Mouse (Mus musculus) heart, embryonic 11.5 days (tissue): ENCODE results near the gene Clec2d. TPM values are rescaled to one million over a fixed set of nuclear protein-coding genes. Genes with fewer than 3 reads are reported as not detected.
"Not testable (repeated sequence)": the region's sequence is repeated elsewhere in the genome, so short reads cannot be mapped to it uniquely, and the experiment has no call there.

Source experiments
- ATAC-seq: fragments of 200-750 bp; cut with Nextera tagmentation; replicated peaks from 2 replicates; pipeline ENCODE4 v1.8.0; 2017; ENCODE audit warnings: moderate library complexity; ENCODE audit not compliant: insufficient number of reproducible peaks, low FRiP score, low TSS enrichment
- H3K27ac ChIP-seq: fragments of 300-500 bp; sonication (generic); 2 replicates; pipeline ENCODE4 v1.5.1; 2014; ENCODE audit warnings: mild to moderate bottlenecking, low read depth, low read length
- H3K27me3 ChIP-seq: fragments of 300-500 bp; sonication (generic); 2 replicates; pipeline ENCODE4 v1.6.1; 2014; ENCODE audit warnings: mild to moderate bottlenecking, low read length, mixed read lengths; ENCODE audit not compliant: control insufficient read depth, insufficient read depth
- H3K36me3 ChIP-seq: fragments of 300-500 bp; sonication (generic); 2 replicates; pipeline ENCODE4 v1.6.1; 2014; ENCODE audit warnings: mild to moderate bottlenecking, low read length, moderate library complexity, mixed read lengths; ENCODE audit not compliant: control insufficient read depth, insufficient read depth
- H3K4me1 ChIP-seq: fragments of 300-500 bp; sonication (generic); 2 replicates; pipeline ENCODE4 v1.6.1; 2014; ENCODE audit warnings: low read length; ENCODE audit not compliant: control insufficient read depth, insufficient read depth
- H3K4me2 ChIP-seq: fragments of 300-500 bp; sonication (generic); 2 replicates; pipeline ENCODE4 v1.6.1; 2014; ENCODE audit warnings: mild to moderate bottlenecking, moderate library complexity
- H3K4me3 ChIP-seq: fragments of 300-500 bp; sonication (generic); 2 replicates; pipeline ENCODE4 v1.5.1; 2014; ENCODE audit warnings: low read depth, low read length
- H3K9ac ChIP-seq: fragments of 300-500 bp; sonication (generic); 2 replicates; pipeline ENCODE4 v1.6.1; 2014; ENCODE audit warnings: mild to moderate bottlenecking, low read depth, low read length, moderate library complexity
- H3K9me3 ChIP-seq: fragments of 300-500 bp; sonication (generic); replicated peaks from 2 replicates; pipeline ENCODE4 v1.6.1; 2016; ENCODE audit warnings: low read length; ENCODE audit not compliant: control insufficient read depth
- WGBS: fragments of 180-500 bp; shearing (Covaris S2); extraction: QIAGEN DNeasy Blood & Tissue Kit; methylation state at CpG from one replicate; pipeline ENCODE4 v1.1.7; 2014; ENCODE audit not compliant: insufficient replicate concordance; 5-methylcytosine and 5-hydroxymethylcytosine counted together
- polyA plus RNA-seq: library from polyadenylated mRNA; unstranded; fragments of >200 nt; fragmentation: Nextera tagmentation; extraction: Ambion mirVana; gene quantifications from 2 replicates; pipeline ENCODE4 v1.2.1, GENCODE M21; 2014

Gene Clec2d
- polyA plus RNA-seq, 1 experiment from 2014 or later, result not detected

DNA sequence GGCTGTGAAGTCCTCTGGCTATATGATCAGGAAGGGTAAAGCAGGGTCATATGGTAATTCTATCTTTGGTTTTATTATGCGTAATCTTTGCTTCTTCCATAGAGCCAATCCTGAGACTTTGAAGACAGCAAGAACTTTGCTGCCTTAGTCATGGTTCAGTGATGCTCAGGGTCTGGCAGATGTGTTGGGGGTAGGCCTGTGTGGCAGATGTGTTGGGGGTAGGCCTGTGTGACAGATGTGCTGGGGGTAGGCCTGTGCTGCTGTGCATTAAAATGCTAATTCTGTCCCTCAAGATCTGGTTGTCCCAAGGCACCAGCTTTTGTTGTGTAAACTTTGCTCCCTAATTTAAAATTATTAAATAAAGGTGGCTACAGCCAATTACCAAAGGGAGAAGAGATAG lies 9.5 kb upstream of the Clec2d start:
- WGBS, result 84% methylated on average over 1 of the region's 1 CpGs
- Histone ChIP-seq H3K9me3 (no peaks in the 10 kb centered on the region), H3K9ac (no peak overlapping the region), H3K4me2 (no peak overlapping the region), H3K4me3 (no peak overlapping the region), H3K4me1 (no peaks in the 10 kb centered on the region), H3K27ac (no peak overlapping the region), H3K36me3 (no peaks in the 10 kb centered on the region), H3K27me3 (no peaks in the 10 kb centered on the region)
- ATAC-seq, result no peak

- Histone ChIP-seq H3K9me3 (no peaks in the 10 kb centered on the region), H3K27ac (no peak overlapping the region), H3K36me3 (no peaks in the 10 kb centered on the region), H3K4me1 (no peaks in the 10 kb centered on the region), H3K27me3 (no peaks in the 10 kb centered on the region), H3K9ac (no peak overlapping the region), H3K4me3 (no peak overlapping the region), H3K4me2 (no peak overlapping the region)
- ATAC-seq, result no peak
- WGBS, result 80% methylated on average over 1 of the region's 1 CpGs
Measured at GRCm38 (mm10) chr6:129171675-129172074, 8.7 kb upstream of the Clec2d start.

DNA sequence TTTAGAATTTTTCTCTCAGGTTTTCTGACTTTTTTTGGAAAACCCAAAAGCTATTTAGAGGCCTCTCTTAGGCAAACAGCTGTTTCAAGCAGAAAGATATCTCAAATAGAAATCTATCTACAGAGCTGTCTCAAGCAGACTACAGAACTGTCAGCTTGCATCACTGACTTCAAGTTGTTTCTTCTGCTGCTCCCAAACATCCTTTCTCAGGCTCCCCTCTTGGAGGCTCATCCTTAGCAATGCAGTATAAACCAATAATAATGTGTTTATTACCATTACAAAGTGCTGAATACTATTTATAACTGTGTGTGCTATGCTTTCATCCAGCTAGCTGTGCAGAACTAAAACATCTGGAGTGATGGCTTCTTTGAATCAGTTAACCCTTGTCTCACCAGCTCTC lies 5.6 kb upstream of the Clec2d start:
- Histone ChIP-seq H3K36me3 (no peaks in the 10 kb centered on the region), H3K9me3 (no peaks in the 10 kb centered on the region), H3K27ac (no peak overlapping the region), H3K4me1 (no peaks in the 10 kb centered on the region), H3K4me2 (no peak overlapping the region), H3K27me3 (no peaks in the 10 kb centered on the region), H3K9ac (no peak overlapping the region), H3K4me3 (no peak overlapping the region)
- ATAC-seq, result no peak

GRCm38 (mm10) chr6:129175612-129176011 lies 4.8 kb upstream of the Clec2d start:
- no peak for ATAC-seq
- Histone ChIP-seq H3K4me2 (no peak overlapping the region), H3K4me1 (no peaks in the 10 kb centered on the region), H3K4me3 (no peak overlapping the region), H3K9me3 (no peaks in the 10 kb centered on the region), H3K27me3 (no peaks in the 10 kb centered on the region), H3K9ac (no peak overlapping the region), H3K27ac (no peak overlapping the region), H3K36me3 (no peaks in the 10 kb centered on the region)

GRCm38 (mm10) chr6:129176621-129177020 lies 3.8 kb upstream of the Clec2d start:
- Histone ChIP-seq H3K27ac (no peak overlapping the region), H3K9me3 (no peaks in the 10 kb centered on the region), H3K4me1 (0 out of 2 replicates have a peak, but pooled peaks cover under 1% of the 10 kb centered on the region), H3K4me3 (no peak overlapping the region), H3K27me3 (no peaks in the 10 kb centered on the region), H3K4me2 (no peak overlapping the region), H3K36me3 (no peaks in the 10 kb centered on the region), H3K9ac (no peak overlapping the region)
- no peak for ATAC-seq
- WGBS, result 58% methylated on average over 1 of the region's 1 CpGs

GRCm38 (mm10) chr6:129179281-129179680 lies 1.1 kb upstream of the Clec2d start:
- no peak overlapping the region for H3K27ac ChIP-seq
- H3K4me2 ChIP-seq, result no peak overlapping the region
- WGBS, result 89% methylated on average over 2 of the region's 2 CpGs
- no peaks in the 10 kb centered on the region for H3K36me3 ChIP-seq
- no peak for ATAC-seq
- no peaks in the 10 kb centered on the region for H3K27me3 ChIP-seq
- H3K9me3 ChIP-seq, result no peaks in the 10 kb centered on the region
- no peak overlapping the region for H3K9ac ChIP-seq
- 0 out of 2 replicates have a peak, but pooled peaks cover 2% of the 10 kb centered on the region for H3K4me1 ChIP-seq
- no peak overlapping the region for H3K4me3 ChIP-seq

GRCm38 (mm10) chr6:129179831-129180230 lies 584 bp upstream of the Clec2d start:
- 82% methylated on average over 1 of the region's 1 CpGs for WGBS
- ATAC-seq, H3K9me3 ChIP-seq, H3K36me3 ChIP-seq, H3K4me3 ChIP-seq, H3K27me3 ChIP-seq, H3K27ac ChIP-seq, H3K4me1 ChIP-seq, H3K4me2 ChIP-seq, H3K9ac ChIP-seq: not testable (repeated sequence)

DNA sequence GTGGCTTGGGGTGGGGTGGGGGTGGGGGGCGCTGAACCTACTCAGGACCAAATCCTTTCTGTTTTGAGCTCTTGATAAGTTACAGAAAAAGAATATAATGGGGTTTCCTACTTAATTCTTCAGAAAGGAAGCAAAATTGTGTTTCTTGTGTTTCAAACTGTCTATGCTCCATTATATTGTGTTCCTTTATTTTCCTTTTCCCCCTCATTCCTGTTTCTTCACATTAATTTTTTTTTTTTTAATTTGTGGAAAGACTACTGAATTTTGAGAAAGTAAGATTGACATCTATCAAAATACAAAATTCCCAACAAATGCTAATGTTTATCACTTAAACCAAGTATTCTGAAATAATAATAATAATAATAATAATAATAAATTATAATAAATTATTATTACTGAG lies 834 bp downstream of the Clec2d start:
- 19% methylated on average over 1 of the region's 1 CpGs for WGBS
- no peak for ATAC-seq
- Histone ChIP-seq H3K27me3 (no peaks in the 10 kb centered on the region), H3K27ac (peak overlapping the region; percentile 88), H3K36me3 (peaks cover 3% of the 10 kb centered on the region; the same call in 1 of the 2 replicates), H3K9ac (peak overlapping the region; percentile 75), H3K9me3 (no peaks in the 10 kb centered on the region), H3K4me2 (peak overlapping the region; percentile 65), H3K4me3 (peak overlapping the region; percentile 44), H3K4me1 (0 out of 2 replicates have a peak, but pooled peaks cover 2% of the 10 kb centered on the region)

GRCm38 (mm10) chr6:129181683-129182082 lies 1.3 kb downstream of the Clec2d start:
- H3K27ac ChIP-seq, result no peak overlapping the region
- peak overlapping the region; percentile 58 for H3K4me2 ChIP-seq
- H3K9ac ChIP-seq, result peak overlapping the region; percentile 28; the same call in 1 of the 2 replicates
- no peaks in the 10 kb centered on the region for H3K9me3 ChIP-seq
- H3K4me3 ChIP-seq, result 0 out of 2 replicates have a peak overlapping the region, but pooled peaks have one; percentile 22
- H3K36me3 ChIP-seq, result peaks cover 3% of the 10 kb centered on the region; the same call in 1 of the 2 replicates
- no peaks in the 10 kb centered on the region for H3K27me3 ChIP-seq
- H3K4me1 ChIP-seq, result 0 out of 2 replicates have a peak, but pooled peaks cover 2% of the 10 kb centered on the region
- no peak for ATAC-seq
